Mouse (Mus musculus) hindbrain, embryonic 14.5 days (tissue): ENCODE data around the gene Dmap1. TPM values are rescaled to one million over a fixed set of nuclear protein-coding genes. Genes with fewer than 3 reads are reported as not detected.
A peak's percentile ranks its signal among the peaks of the same experiment; 100 is the strongest.

Experiments
- ATAC-seq: fragments of 200-750 bp; cut with Nextera tagmentation; 2 replicates; pipeline ENCODE4 v1.8.0; 2017; ENCODE audit warnings: moderate number of reproducible peaks, mild to moderate bottlenecking, moderate TSS enrichment, moderate library complexity; ENCODE audit not compliant: low FRiP score
- DNase-seq: peaks from one replicate; pipeline ENCODE4 v3.0.0-alpha.2; 2015; ENCODE audit warnings: low spot score
- H3K27ac ChIP-seq: fragments of 300-500 bp; sonication (generic); 2 replicates; pipeline ENCODE4 v1.5.1; 2014; ENCODE audit warnings: mild to moderate bottlenecking, moderate library complexity
- H3K27me3 ChIP-seq: fragments of 300-500 bp; sonication (generic); 2 replicates; pipeline ENCODE4 v1.6.1; 2014; ENCODE audit warnings: mild to moderate bottlenecking, low read length, mixed read lengths; ENCODE audit not compliant: control insufficient read depth, insufficient read depth
- H3K36me3 ChIP-seq: fragments of 300-500 bp; sonication (generic); replicated peaks from 2 replicates; pipeline ENCODE4 v1.6.1; 2014; ENCODE audit not compliant: control insufficient read depth, insufficient read depth
- H3K4me1 ChIP-seq: fragments of 300-500 bp; sonication (generic); replicated peaks from 2 replicates; pipeline ENCODE4 v1.6.1; 2014; ENCODE audit warnings: antibody characterized with exemption, low read length, mixed read lengths; ENCODE audit not compliant: control insufficient read depth, insufficient read depth
- H3K4me2 ChIP-seq: fragments of 300-500 bp; sonication (generic); replicated peaks from 2 replicates; pipeline ENCODE4 v1.6.1; 2014; ENCODE audit warnings: mild to moderate bottlenecking, moderate library complexity
- H3K4me3 ChIP-seq: fragments of 300-500 bp; sonication (generic); replicated peaks from 2 replicates; pipeline ENCODE4 v1.5.1; 2014; ENCODE audit warnings: mild to moderate bottlenecking, low read length
- H3K9ac ChIP-seq: fragments of 300-500 bp; sonication (generic); 2 replicates; pipeline ENCODE4 v1.6.1; 2014
- H3K9me3 ChIP-seq: fragments of 300-500 bp; sonication (generic); 2 replicates; pipeline ENCODE4 v1.6.1; 2016; ENCODE audit warnings: low read length; ENCODE audit not compliant: control insufficient read depth
- WGBS: fragments of 180-500 bp; shearing (Covaris S2); extraction: QIAGEN DNeasy Blood & Tissue Kit; methylation state at CpG from one replicate; pipeline ENCODE4 v1.1.7; 2014; 5-methylcytosine and 5-hydroxymethylcytosine counted together
- polyA plus RNA-seq: library from polyadenylated mRNA; unstranded; fragments of >200 nt; fragmentation: Nextera tagmentation; extraction: Ambion mirVana; gene quantifications from 2 replicates; pipeline ENCODE4 v1.2.1, GENCODE M21; 2014

Dmap1 gene
- polyA plus RNA-seq, 1 experiment from 2014 or later: 82.0 TPM

DNA sequence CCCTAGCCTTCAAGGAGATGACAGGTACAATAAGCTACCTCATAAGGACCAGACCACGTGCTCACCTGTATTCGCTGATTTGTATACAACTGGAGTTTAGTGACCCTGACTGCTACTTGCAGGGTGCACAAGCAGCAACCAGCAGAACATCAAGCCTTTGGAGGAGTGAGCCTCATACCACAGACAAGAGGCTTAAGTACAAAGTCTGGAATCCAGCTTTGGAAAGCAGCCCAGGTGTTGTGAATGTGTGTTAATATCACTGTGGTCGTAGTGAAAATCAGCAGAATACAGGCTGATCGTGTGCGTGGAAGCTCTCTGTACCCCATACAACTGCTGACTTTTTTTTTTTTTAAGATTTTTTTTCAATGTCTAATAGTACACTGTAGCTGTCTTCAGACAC lies 22.1 kb downstream of the Dmap1 start:
- Histone ChIP-seq H3K27me3 (no peaks in the 10 kb centered on the region), H3K4me3 (no peak overlapping the region), H3K4me2 (no peak overlapping the region), H3K27ac (no peak overlapping the region), H3K9ac (no peak overlapping the region), H3K36me3 (no peaks in the 10 kb centered on the region; the same call in 1 of the 2 replicates), H3K4me1 (peaks cover 24% of the 10 kb centered on the region), H3K9me3 (no peaks in the 10 kb centered on the region)
- DNase-seq (no peak), ATAC-seq (no peak)
- 95% methylated on average over 5 of the region's 5 CpGs for WGBS

DNA sequence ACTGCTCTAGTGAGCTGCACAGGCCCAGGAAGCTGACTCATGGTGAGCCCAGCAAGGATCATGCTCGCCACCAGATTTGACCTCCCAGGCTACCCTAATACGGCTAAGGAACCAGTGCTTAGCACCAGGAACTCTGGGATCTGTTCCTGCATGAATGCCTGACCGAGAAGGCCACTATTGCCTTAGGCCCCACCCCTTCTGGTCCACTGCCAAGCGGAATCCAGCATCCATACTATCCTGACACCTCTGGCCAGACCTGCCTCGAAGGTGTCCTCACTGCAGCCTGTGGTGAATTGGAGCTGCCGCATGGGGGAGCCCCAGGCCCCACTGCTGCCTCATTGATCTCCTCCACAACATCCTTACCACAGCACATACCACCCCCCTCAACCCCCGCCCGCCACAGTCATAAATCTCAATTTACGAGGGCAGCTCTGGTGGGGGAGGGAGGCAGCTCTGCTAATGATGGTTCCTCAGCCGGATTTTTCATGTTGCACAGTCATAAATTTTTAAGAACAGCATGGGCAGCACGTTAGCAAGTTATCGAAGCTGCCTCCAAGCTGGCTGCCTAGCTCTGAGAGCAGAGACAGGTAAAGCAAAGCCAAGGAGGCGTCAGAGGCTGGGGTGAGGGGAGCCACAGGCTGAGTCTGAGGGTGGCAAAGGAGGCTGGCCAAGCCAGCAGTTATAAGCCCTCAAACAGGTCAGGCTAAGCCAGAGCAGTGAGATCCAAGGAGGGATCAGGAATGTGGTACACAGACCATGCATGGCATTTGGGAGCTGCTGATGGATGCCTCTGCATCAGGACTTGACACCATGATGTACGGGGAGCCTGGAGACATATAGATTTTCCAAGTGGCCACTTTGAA lies 23.3 kb downstream of the Dmap1 start:
- H3K9ac ChIP-seq: no peak overlapping the region
- no peaks in the 10 kb centered on the region; the same call in 1 of the 2 replicates for H3K36me3 ChIP-seq
- no peak for DNase-seq
- H3K27me3 ChIP-seq: no peaks in the 10 kb centered on the region
- WGBS: 49% methylated on average over 14 of the region's 14 CpGs
- H3K27ac ChIP-seq: peak overlapping the region; percentile 64; the same call in 1 of the 2 replicates
- H3K4me2 ChIP-seq: no peak overlapping the region
- H3K4me1 ChIP-seq: peaks cover 30% of the 10 kb centered on the region
- H3K9me3 ChIP-seq: no peaks in the 10 kb centered on the region
- peak; percentile 25; the same call in 1 of the 2 replicates for ATAC-seq
- no peak overlapping the region for H3K4me3 ChIP-seq

DNA sequence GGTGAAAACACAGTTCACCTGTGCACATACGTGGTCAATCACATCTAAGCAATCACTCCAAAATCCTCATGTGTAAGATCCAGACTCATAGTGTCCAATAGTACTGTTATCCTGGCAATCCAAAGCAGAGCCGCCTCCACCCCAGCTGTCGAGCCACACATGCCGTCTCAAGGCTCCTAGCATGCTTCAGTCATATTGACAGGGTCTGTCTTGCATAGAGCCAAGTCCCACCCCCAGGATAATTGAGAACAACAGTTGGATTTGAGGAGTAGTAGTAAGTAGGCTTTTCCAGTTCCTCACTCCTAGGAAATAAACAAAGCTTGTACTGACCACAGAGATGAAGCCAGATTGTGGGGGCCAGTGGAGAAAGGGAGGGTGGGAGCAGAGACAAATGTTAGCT lies 24.4 kb downstream of the Dmap1 start:
- Histone ChIP-seq H3K27me3 (no peaks in the 10 kb centered on the region), H3K9ac (no peak overlapping the region), H3K4me3 (no peak overlapping the region), H3K27ac (0 out of 2 replicates have a peak overlapping the region, but pooled peaks have one; percentile 1), H3K9me3 (no peaks in the 10 kb centered on the region), H3K4me1 (peaks cover 35% of the 10 kb centered on the region), H3K36me3 (no peaks in the 10 kb centered on the region; the same call in 1 of the 2 replicates), H3K4me2 (no peak overlapping the region)
- DNase-seq (no peak), ATAC-seq (no peak)
- 54% methylated on average over 4 of the region's 4 CpGs for WGBS

DNA sequence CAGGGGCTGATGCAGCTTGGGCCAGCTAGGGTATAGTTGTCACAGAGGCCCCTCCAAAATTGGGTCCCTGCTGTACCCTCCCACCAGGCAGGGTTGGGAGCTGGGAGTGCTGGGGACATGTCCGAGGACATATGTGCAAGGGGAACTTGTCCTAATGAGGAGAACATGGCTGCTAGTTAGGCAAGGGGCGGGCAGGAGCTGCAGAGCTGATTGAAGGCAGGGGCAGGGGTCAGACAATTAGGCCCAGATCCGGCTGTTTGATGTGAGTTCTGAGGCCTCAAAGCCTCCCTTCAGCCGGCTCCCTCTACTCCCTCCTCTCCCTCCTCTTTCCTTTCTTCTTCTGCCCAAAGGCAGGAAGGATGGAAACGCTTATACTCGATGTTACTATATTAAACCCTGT lies 25.1 kb downstream of the Dmap1 start:
- no peaks in the 10 kb centered on the region for H3K27me3 ChIP-seq
- no peaks in the 10 kb centered on the region; the same call in 1 of the 2 replicates for H3K36me3 ChIP-seq
- H3K27ac ChIP-seq: 0 out of 2 replicates have a peak overlapping the region, but pooled peaks have one; percentile 1
- DNase-seq: no peak
- ATAC-seq: no peak
- no peak overlapping the region for H3K4me3 ChIP-seq
- no peak overlapping the region for H3K4me2 ChIP-seq
- no peaks in the 10 kb centered on the region for H3K9me3 ChIP-seq
- no peak overlapping the region for H3K9ac ChIP-seq
- 30% methylated on average over 6 of the region's 6 CpGs for WGBS
- peaks cover 38% of the 10 kb centered on the region for H3K4me1 ChIP-seq

DNA sequence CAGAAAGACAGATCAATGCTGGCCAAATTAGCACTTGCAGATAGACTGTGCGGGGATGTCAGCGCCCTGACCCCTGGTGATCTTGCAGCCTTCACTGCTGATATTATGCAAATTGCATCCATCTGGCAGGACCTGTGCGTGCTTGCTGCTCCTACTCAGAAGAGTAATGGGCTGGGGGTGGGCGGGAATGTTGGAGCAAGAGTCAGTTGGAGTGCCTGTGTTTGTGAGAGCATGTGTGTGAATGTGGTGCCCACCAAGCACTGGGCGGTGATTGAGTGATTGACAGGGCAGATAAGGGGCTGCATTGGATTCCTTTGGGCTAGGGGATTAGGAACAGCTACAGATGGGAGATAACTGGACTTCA lies 26.6 kb downstream of the Dmap1 start:
- H3K36me3 ChIP-seq: no peaks in the 10 kb centered on the region; the same call in 1 of the 2 replicates
- no peak overlapping the region for H3K4me2 ChIP-seq
- H3K9ac ChIP-seq: no peak overlapping the region
- no peaks in the 10 kb centered on the region for H3K9me3 ChIP-seq
- WGBS: 43% methylated on average over 5 of the region's 5 CpGs
- no peak for DNase-seq
- 0 out of 2 replicates have a peak overlapping the region, but pooled peaks have one; percentile 41 for H3K27ac ChIP-seq
- ATAC-seq: no peak
- peaks cover 40% of the 10 kb centered on the region for H3K4me1 ChIP-seq
- no peak overlapping the region for H3K4me3 ChIP-seq
- no peaks in the 10 kb centered on the region for H3K27me3 ChIP-seq

DNA sequence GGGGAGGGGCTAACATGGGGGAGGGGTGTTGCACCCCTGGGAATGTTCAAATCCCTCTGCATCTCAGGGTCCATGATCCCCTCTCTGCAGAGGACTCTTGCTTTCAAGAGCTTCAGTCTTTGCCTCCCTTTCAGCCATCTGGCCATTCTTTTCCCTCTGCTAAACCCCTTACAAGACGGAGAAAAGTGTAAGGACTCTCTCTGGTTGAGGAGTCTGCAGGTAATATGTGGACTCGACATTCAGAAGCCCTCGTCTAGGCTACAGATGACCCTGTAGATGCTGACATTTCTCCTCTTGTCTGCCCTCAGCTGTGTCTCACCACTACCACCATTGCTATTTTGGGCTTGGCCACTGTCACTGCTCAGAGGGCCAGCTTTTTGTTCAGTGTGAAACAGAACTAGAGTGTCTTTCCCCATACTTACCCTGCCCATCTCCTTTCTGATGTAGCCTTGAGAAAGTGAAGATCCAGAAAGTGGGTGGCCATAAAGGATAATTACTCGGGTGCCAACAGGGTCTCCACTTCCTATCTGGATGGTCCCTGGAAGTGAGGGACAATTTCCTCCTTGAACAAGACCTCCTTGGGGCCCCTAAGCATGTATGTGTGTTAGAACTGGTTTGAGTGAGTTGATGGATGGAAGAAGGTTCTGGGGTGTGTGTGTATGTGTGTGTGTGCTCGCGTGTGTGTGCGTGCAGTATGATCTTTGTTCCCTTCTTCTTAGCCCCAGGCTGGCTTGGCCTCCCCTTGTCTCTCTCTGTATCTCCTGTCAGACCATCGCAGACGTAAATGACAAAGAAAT lies 27.2 kb downstream of the Dmap1 start:
- ATAC-seq (no peak), DNase-seq (no peak)
- Histone ChIP-seq H3K36me3 (no peaks in the 10 kb centered on the region; the same call in 1 of the 2 replicates), H3K27me3 (no peaks in the 10 kb centered on the region), H3K27ac (0 out of 2 replicates have a peak overlapping the region, but pooled peaks have one; percentile 41), H3K4me1 (peaks cover 40% of the 10 kb centered on the region), H3K4me3 (no peak overlapping the region), H3K4me2 (no peak overlapping the region), H3K9me3 (no peaks in the 10 kb centered on the region), H3K9ac (0 out of 2 replicates have a peak overlapping the region, but pooled peaks have one; percentile 6)
- WGBS: 57% methylated on average over 9 of the region's 9 CpGs

DNA sequence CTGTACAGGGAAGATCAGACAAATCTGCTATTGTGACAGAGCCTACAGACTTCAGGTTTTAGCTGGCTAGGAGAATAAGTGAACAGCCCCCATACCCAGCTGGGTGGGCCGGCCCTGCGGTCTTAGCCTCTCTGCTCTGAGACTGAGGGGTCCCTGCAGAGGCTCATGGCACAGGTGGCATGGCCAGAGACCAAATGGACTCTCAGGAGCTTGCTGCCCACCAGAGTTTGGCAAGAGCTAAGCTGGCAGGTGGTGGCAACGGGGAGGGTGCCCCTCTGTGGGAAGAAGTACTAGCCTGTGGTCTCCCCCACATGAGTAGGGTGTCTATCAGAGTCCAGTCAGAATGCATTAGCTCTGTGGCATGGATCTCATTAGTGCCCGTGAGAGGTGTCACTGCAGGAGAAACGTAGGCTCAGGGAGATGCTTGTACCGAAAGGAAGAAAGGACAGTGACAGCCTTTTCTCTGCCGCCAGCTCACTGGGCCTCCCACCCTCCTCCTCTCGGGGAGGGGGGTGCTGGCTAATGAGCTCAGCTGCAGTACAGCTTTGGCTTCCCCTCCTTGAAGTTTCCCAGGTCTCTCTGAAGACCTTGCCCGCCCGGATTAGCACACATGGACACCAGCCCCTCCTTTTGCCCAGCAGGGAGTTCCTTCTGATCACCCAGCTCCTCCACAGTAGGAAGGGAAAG lies 27.9 kb downstream of the Dmap1 start:
- no peak overlapping the region for H3K4me2 ChIP-seq
- peaks cover 40% of the 10 kb centered on the region for H3K4me1 ChIP-seq
- peak overlapping the region; percentile 6; the same call in 1 of the 2 replicates for H3K9ac ChIP-seq
- DNase-seq (no peak), ATAC-seq (no peak)
- WGBS: 12% methylated on average over 10 of the region's 10 CpGs
- H3K27me3 ChIP-seq: no peaks in the 10 kb centered on the region
- H3K36me3 ChIP-seq: no peaks in the 10 kb centered on the region; the same call in 1 of the 2 replicates
- H3K9me3 ChIP-seq: no peaks in the 10 kb centered on the region
- peak overlapping the region; percentile 41 for H3K27ac ChIP-seq
- H3K4me3 ChIP-seq: no peak overlapping the region

DNA sequence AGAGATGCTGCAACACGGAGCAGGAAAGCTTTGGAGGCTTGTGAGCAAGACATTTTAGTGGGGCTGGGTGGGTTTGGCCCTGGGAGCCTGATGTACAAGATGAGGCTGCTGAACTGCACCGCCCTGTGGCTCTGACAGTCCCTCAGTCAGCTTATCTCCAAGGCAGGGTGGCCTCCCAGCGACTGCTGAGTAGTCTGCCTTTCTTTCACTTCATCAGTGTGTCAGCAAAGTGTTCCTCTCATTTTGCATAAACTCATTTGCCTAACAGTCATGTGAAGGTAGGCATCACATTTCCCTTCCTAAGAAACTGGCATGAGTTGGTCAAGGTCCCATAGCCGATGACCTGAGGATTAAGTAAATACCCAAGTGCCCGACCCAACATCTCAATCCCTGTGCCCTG lies 29.3 kb downstream of the Dmap1 start:
- Histone ChIP-seq H3K36me3 (no peaks in the 10 kb centered on the region; the same call in 1 of the 2 replicates), H3K4me2 (no peak overlapping the region), H3K9me3 (no peaks in the 10 kb centered on the region), H3K4me1 (peaks cover 42% of the 10 kb centered on the region), H3K4me3 (no peak overlapping the region), H3K27me3 (no peaks in the 10 kb centered on the region), H3K27ac (no peak overlapping the region), H3K9ac (no peak overlapping the region)
- ATAC-seq: no peak
- WGBS: 62% methylated on average over 5 of the region's 5 CpGs
- no peak for DNase-seq
